In genomic region chr1:36235855-36236254, GRCm38 (mm10) we compare ENCODE assay signal across 16 mouse cellular contexts.
"Had no signal": no experiment of that assay in that cellular context is flagged by ENCODE, and none has a peak within 500 bp of the region (broad histone marks: within the 10 kb centered on the region; RNA-seq: fewer than 3 reads in every experiment).

No protein-coding gene starts in this region.

- DNase-seq: kidney, postnatal 36 days; layer of hippocampus, adult 9-11 months; layer of hippocampus, postnatal 36 days; liver; liver, embryonic 13.5 days; liver, postnatal 0 days; lung, postnatal 36 days; midbrain, embryonic 14.5 days; right cerebral cortex, adult 18-20 months; right cerebral cortex, postnatal 25 days; thymus, adult 18-20 months; thymus, postnatal 14 days had no signal

- H3K4me1 ChIP-seq: limb, embryonic 12.5 days had no signal

- H3K4me2 ChIP-seq: limb, embryonic 12.5 days; liver, embryonic 13.5 days; neural tube, embryonic 15.5 days had no signal

- H3K9ac ChIP-seq: limb, embryonic 12.5 days; liver, embryonic 13.5 days; liver, postnatal 0 days; neural tube, embryonic 15.5 days had no signal

- H3K4me3 ChIP-seq: limb, embryonic 12.5 days; liver, embryonic 13.5 days; midbrain, embryonic 10.5 days; myocyte; neural tube, embryonic 15.5 days had no signal

- ATAC-seq: liver, postnatal 0 days had no signal

- H3K27ac ChIP-seq: limb, embryonic 12.5 days; liver, embryonic 13.5 days; midbrain, embryonic 10.5 days; neural tube, embryonic 15.5 days had no signal

- H3K9me3 ChIP-seq: limb, embryonic 12.5 days; liver, embryonic 13.5 days; midbrain, embryonic 10.5 days; neural tube, embryonic 15.5 days had no signal

- H3K27me3 ChIP-seq: limb, embryonic 12.5 days; liver, embryonic 13.5 days; neural tube, embryonic 15.5 days had no signal
